Mouse (Mus musculus): ENCODE measurements around the gene Atp13a4. TPM values are rescaled to one million over a fixed set of nuclear protein-coding genes. Genes with fewer than 3 reads are reported as not detected.
A peak's percentile ranks its signal among the peaks of the same experiment; 100 is the strongest.

The Atp13a4 gene
- total RNA-seq, 2 experiments from 2014 or later, result 0.51 to 2.8 TPM

DNA sequence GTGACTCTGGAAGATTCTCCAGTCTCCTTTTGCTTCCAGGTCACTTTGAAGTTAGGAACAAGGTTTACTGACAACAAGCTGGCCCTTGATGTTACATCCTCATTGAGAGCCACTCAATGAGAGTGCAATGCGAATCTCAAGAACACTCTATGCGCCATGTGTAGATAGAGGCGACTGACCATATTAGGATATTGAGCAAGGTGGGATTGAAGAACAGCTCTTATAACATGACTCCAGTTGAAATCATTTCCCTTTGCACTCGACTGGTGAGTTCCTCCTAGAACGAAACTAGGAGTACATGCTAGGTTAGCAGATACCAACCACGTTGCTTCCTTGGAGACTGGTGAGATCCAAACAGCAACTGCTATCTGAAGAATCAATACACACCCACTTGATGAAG is 64.3 kb downstream of the Atp13a4 start:
- no peak for DNase-seq (ENCODE audit: low spot score in 2 of 2)

DNA sequence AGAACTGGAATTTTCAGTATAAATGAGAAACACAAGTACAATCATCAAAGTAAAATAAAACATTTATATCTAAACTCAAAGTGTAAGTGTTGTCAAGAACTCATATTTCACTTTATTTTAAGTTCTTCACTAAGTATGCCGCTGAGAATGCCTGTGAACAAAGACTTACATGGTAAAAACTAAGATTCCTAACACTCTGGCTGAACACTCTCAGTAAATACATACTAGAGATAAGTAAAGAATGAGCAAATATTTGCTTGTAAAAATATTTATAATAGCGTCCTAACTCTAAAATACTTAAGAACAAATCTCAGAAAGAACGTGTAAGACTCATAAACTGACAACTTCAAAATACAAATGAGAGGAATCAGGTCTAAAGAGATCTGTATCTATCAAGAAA is 80.9 kb downstream of the Atp13a4 start:
- DNase-seq (ENCODE audit: low spot score in 2 of 2), result no peak

DNA sequence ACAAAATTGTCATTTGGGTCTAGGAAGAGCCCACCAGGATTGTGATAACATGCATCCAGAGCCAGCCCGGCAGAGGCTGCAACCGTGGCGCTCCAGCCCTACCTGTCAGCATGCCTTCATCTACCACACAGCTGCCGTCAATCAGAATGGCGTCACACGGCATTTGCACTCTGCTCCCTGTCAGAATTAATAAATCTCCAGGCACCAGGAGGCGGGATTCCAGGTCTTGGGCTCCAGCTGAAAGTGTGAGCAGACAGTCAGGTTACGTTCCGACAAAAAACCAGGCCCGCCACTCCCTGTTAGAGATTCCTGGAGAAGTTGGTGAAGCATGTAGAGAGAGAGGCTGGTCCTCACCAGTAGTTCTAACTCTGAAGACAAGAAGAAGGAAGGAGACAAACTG is 85.3 kb downstream of the Atp13a4 start:
- DNase-seq (ENCODE audit: low spot score in 2 of 2), result no peak

DNA sequence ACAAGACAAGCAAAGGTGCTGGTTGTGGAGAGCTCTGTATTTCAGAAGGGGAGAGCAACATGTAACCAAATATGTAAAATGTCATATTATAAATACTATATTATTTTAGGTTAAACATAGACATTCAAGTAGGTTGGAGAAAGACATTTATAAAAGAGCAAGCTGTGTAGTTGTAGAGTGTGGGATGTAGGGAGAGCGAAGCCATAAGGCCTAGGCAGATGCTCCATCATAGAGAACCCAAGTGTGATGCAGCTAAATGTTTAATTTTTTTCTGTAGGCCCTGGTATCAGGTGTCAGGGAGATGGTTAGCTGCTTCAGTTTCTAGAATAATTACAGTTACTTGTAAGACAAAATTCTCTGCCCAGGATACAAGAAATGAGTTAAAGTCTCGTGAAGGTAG is 87.8 kb downstream of the Atp13a4 start:
- DNase-seq (ENCODE audit: low spot score in 2 of 2), result no peak

DNA sequence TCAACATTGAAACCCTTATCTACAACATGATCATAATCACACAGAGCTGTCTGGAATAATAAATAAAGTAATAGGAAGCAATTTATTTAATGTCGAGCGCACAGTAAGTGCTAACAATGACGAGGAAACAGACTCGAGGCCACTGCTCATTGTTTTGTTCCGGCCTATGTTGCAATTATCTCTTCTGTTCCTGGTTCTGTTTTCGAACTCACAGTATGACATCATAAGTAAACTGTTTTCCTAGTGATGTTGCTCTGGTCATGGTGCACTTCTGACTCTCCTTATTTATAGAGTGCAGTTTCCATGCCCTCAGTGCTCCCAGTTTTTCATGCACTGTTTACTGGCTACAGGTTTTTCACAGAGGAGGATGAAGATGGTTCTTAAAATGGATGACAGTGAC is 91.4 kb downstream of the Atp13a4 start:
- no peak for DNase-seq (ENCODE audit: low spot score in 2 of 2)

DNA sequence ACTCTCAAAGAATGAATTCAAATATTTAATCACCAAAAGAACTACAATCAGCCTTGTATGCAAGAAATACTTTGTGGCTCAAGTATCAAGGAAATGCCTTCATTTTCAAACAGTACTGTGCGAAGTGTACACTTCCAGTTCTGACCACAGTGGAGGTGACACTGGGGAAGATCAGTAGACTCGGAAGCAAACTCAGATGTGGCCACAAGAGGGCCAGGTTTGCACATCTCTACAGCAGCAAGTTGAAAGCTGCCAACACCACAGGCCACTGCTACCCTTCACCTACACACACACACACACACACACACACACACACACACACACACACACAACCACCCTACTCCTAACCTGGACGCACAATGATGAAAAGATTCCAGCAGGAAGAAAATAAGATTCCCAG is 93.0 kb downstream of the Atp13a4 start:
- DNase-seq (ENCODE audit: low spot score in 2 of 2), result no peak

DNA sequence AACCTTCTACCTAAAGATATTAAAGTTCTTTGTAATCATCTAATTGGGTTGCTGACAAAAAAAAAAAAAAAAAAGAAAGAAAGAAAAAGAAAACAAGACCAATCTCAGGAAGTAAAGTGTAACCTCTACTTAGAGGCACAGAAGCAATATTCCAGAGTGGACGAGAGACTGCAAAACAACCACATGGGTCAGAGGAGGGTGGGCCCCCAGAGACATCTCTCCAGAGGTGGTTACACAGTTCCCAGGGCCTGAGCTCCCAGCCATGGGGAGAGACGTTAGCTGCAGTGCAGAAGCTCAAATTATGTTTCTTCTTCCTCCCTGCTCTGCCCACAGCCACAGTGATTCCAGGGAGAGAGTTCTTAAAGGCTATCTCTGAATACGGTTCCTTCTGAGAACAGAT is 102.5 kb downstream of the Atp13a4 start:
- no peak for DNase-seq (ENCODE audit: low spot score in 2 of 2)

DNA sequence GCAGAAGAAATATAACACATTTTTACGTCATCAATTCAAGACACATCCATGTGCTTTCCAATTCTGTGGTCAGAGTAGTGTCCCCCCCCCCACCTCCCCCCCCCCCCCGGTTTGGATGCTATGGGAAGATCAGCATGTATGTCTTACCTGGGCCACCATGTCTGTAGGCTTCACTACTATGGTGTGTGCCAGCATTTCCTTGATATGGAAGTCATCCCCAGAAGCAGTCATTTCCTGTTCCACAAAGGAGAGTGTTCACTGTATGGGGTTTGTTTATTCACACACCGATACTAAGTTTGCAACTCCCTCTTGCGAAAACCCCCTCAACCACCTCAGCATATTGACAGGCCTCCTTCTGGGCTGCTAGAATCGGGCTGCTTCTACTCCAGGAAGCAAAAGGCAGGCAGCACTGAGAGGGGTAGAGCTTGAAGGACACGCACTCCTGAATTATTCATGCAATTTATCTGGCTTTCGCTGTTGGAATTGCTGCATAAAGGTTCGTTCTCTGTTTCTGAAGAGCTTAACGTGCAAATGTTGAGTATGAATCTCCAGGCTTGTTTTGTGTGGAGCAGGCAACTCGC is 103.2 kb downstream of the Atp13a4 start:
- no peak for DNase-seq (ENCODE audit: low spot score in 2 of 2)

DNA sequence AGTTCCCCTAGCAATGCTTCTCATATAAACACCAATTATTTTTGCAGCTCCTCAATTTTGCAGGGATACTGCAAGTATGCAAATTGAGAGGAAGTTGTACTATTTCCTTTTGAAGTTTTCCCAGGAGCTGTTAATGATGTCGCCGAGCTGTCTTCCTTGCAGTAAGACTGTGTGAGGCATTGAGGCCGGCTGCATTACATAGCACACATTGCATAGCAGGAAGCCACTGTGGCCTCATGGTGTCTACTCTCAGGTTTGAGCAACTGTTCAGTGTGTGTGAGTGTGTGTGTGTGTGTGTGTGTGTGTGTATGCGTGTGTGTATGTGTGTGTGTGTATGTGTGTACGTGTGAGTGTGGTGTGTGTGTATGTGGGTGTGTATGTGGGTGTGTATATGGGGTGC is 106.6 kb downstream of the Atp13a4 start:
- DNase-seq (ENCODE audit: low spot score in 2 of 2), result no peak

DNA sequence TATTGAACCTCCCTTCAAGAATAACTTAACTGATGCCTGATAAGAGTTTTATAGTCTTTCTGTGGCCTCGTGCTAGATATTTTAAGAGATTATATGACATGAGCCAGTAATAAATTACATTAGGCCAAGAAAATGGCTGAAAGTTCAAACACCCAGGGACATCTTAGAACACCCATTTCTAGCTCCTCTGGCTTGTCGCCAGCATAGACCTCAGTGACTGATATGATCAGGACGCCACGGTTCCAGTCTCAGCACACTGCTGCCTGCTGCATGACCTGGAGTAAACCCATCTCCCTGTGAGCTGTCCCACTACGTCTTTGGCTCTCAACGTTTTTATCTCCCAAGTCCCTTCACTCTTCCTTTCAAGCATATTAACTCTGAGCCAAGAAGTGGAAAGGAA is 108.9 kb downstream of the Atp13a4 start:
- peak in 1 of 2 experiments; percentile 10 for DNase-seq (ENCODE audit: low spot score in 2 of 2)

DNA sequence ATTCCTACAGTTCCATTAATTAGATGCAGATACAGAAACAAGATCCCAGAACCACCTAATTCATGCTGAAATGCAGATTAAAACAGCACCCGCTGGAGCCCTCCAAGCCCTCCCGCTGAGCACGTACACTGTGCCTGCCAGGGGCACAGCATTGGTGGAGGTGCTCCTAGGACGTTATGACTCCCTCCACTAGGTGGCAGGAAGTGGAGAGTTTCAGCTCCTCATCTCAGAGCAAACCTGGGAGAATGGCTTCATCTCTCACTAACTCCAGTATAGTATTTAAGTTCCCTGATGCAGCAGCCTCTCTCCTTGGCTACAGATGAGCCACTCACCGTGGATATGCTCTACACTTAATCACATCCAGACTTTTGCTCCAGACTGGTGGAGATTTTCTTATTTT is 110.0 kb downstream of the Atp13a4 start:
- no peak for DNase-seq (ENCODE audit: low spot score in 2 of 2)

DNA sequence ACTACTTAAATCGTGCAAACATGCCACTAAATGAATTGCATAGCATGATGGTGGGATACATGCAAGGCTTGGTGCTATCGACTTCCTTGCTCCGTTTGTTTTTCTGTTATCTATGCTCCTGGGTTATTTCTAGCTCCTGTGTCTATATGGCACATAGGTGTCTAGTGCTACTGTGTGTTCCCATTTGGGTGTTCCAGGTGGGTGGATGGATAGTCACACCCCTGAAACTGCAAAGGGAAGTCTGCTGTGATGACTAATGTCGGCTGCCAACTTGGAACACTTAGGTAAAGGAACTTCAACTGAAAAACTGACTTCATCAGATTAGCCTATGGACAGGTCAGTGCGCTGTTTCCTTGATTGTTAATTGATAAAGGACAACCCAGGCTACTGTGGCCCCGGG is 129.8 kb downstream of the Atp13a4 start:
- DNase-seq (ENCODE audit: low spot score in 2 of 2), result no peak

DNA sequence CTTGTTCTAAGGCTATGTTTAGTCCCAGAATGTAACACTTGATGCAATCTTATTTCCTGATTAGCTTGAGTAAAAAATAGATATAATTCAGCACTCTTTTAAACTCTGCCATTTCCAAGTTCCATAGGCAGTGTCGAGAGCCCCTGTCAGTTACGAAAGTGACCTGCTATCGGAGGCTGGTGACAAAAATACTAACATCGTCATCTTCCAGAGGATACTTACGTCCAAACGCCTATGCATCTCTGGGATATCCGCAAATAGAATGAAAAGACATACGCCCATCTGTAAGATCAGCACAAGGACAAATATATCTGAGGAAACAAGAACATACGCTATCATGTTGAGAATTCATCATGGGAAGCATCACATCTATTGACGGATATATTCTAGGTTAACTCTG is 137.3 kb downstream of the Atp13a4 start:
- DNase-seq (ENCODE audit: low spot score in 2 of 2), result no peak

DNA sequence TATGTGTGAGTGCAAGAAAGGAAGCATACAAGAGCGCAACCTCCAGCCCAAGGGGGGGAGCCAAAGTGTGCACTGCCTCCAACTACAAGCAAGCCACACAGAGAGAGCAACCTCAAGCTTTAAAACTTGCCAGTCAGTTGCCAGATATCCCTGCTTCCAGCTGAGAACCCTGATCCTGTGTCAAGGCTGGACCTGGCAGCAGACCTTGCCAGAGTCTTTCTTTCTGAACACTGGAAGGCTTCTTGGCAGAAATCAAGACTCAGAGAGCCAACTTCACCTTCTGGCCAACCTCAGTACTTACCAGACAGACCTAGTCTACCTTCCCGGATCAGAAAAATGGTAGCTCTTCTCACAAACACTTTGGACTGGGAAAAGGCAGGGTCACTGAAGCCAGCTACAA is 145.6 kb downstream of the Atp13a4 start:
- no peak for DNase-seq (ENCODE audit: low spot score in 2 of 2)

DNA sequence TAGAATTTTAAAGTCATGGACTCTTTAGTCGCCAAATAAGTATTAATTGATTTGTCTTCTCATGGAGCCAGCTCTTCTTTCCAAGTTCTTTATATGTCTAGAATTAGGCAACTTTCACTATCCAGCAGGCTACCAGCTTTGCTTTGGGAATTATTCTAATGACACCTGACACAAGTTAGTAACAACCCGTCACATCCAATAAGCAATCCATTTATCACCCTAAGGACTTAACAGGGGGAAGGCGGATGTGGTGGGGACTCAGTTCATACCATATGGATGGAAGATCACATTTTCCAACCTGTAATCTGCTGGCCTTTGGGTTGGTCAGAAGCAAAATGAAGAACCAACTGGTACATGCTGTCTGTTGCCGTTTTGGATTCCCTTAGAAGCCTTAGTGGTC is 159.9 kb downstream of the Atp13a4 start:
- no peak for DNase-seq (ENCODE audit: low spot score in 2 of 2)

DNA sequence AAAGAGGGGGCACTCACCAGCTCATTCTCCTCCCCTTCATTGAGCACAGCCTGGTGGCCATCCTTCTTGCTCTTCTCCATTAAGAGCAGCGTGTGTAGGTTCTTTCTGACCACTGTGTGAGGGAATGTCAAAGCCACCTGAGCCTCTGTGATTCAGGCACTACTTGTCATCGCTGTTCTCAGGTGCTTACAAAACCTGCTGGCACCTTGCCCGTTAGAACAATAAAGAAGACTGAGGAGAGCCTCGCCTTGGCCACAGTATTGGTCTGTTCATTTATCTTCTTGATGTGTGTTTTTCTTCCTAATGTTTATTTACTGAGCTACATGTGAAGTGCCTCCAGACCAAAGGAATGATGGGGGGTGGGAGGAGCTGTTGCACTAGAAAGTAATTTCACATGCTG is 166.2 kb downstream of the Atp13a4 start, which contains the start of gene Atp13a5:
Gene Atp13a5, minus strand, starts transcription at position 275 of the 400 bp plus-strand sequence.
- no peak for DNase-seq (ENCODE audit: low spot score in 2 of 2)

DNA sequence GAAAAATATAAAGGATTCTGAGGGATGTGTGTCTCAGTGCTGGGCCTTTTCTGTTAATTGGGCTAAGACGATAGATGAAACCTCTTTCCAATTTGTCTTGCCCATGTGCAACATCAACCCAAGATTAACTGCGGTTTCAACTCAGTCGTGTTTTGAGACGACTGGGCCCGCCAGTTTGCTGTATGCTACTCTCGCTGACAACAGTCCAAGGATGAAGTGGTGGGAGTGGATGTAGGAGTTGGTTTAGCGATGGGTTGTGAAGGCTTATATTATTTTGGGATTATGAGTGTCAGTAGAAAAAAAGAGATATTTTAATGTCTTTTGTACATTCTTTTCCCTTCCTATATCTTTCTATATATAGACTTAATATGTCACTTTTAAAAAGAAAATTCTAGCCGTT is 170.0 kb downstream of the Atp13a4 start:
- no peak for DNase-seq (ENCODE audit: low spot score in 2 of 2)

Other genes starting within 250 kb of the Atp13a4 start
- gene Atp13a5, start 166.1 kb downstream of the Atp13a4 start, total RNA-seq (2021), result under 1 TPM in 1 of 2 experiments, not detected in 1; 0.40 TPM
- 10 to 100 TPM; 87.7 to 93.4 TPM for gene Opa1, start 34.5 kb upstream of the Atp13a4 start, total RNA-seq (2021)